Mouse (Mus musculus) neural tube, embryonic 15.5 days (tissue): ENCODE data around the gene Retreg2. TPM values are rescaled to one million over a fixed set of nuclear protein-coding genes. Genes with fewer than 3 reads are reported as not detected.

ENCODE experiments used
- ATAC-seq: fragments of 200-750 bp; cut with Nextera tagmentation; 2 replicates; pipeline ENCODE4 v1.8.0; 2017; ENCODE audit warnings: mild to moderate bottlenecking, moderate TSS enrichment, moderate library complexity; ENCODE audit not compliant: low FRiP score
- H3K27ac ChIP-seq: fragments of 300-500 bp; sonication (generic); replicated peaks from 2 replicates; pipeline ENCODE4 v1.5.1; 2015; ENCODE audit warnings: mild to moderate bottlenecking, inconsistent platforms
- H3K27me3 ChIP-seq: fragments of 300-500 bp; sonication (generic); replicated peaks from 2 replicates; pipeline ENCODE4 v1.6.1; 2015; ENCODE audit warnings: inconsistent platforms
- H3K36me3 ChIP-seq: fragments of 300-500 bp; sonication (generic); 2 replicates; pipeline ENCODE4 v1.6.1; 2015; ENCODE audit warnings: inconsistent platforms
- H3K4me1 ChIP-seq: fragments of 300-500 bp; sonication (generic); 2 replicates; pipeline ENCODE4 v1.6.1; 2015; ENCODE audit warnings: inconsistent platforms
- H3K4me2 ChIP-seq: fragments of 300-500 bp; sonication (generic); 2 replicates; pipeline ENCODE4 v1.6.1; 2015; ENCODE audit warnings: inconsistent platforms, mild to moderate bottlenecking, moderate library complexity
- H3K4me3 ChIP-seq: fragments of 300-500 bp; sonication (generic); replicated peaks from 2 replicates; pipeline ENCODE4 v1.5.1; 2015; ENCODE audit warnings: mild to moderate bottlenecking, inconsistent platforms
- H3K9ac ChIP-seq: fragments of 300-500 bp; sonication (generic); replicated peaks from 2 replicates; pipeline ENCODE4 v1.6.1; 2015; ENCODE audit warnings: mild to moderate bottlenecking, inconsistent platforms
- H3K9me3 ChIP-seq: fragments of 300-500 bp; sonication (generic); replicated peaks from 2 replicates; pipeline ENCODE4 v1.6.1; 2016; ENCODE audit warnings: inconsistent platforms
- WGBS: fragments of 180-500 bp; shearing (Covaris S2); methylation state at CpG from one replicate; pipeline ENCODE4 v1.1.7; 2015; ENCODE audit warnings: mixed read lengths; 5-methylcytosine and 5-hydroxymethylcytosine counted together
- polyA plus RNA-seq: library from polyadenylated mRNA; unstranded; fragments of >200 nt; fragmentation: Nextera tagmentation; extraction: Ambion mirVana; gene quantifications from 2 replicates; pipeline ENCODE4 v1.2.1, GENCODE M21; 2015

Gene Retreg2
- polyA plus RNA-seq, 1 experiment from 2014 or later, result 140 TPM

- Histone ChIP-seq H3K4me3 (peak overlapping the region; percentile 67), H3K9ac (peak overlapping the region; percentile 91), H3K36me3 (peaks cover 45% of the 10 kb centered on the region), H3K9me3 (no peaks in the 10 kb centered on the region), H3K4me1 (peaks cover 30% of the 10 kb centered on the region), H3K27me3 (no peaks in the 10 kb centered on the region), H3K4me2 (peak overlapping the region; percentile 97), H3K27ac (peak overlapping the region; percentile 91)
- under 1% methylated on average over 19 of the region's 19 CpGs for WGBS
- peak; percentile 45; the same call in 1 of the 2 replicates for ATAC-seq
Measured at GRCm38 (mm10) chr1:75192452-75192851, 49.9 kb downstream of the Retreg2 start.

Other genes with a start within 250 kb of the Retreg2 start
- 0.41 and 1.5 TPM in 2 replicates for gene Cryba2, start 249.6 kb upstream of the Retreg2 start, polyA plus RNA-seq
- gene Cfap65, start 207.2 kb upstream of the Retreg2 start, polyA plus RNA-seq, result 0.41 and 0.43 TPM in 2 replicates
- 0.84 and 3.0 TPM in 2 replicates for gene Ihh, start 191.1 kb upstream of the Retreg2 start, polyA plus RNA-seq
- gene Nhej1, start 17.6 kb upstream of the Retreg2 start, polyA plus RNA-seq, result 6.0 and 7.1 TPM in 2 replicates
- not detected in 2 replicates for gene Slc23a3, start 8.9 kb upstream of the Retreg2 start, polyA plus RNA-seq
- gene Cnppd1, start 67 bp upstream of the Retreg2 start, polyA plus RNA-seq, result 46.3 and 48.9 TPM in 2 replicates
- gene Zfand2b, start 25.9 kb downstream of the Retreg2 start, polyA plus RNA-seq, result 37.3 and 40.0 TPM in 2 replicates
- gene Abcb6, start 37.6 kb downstream of the Retreg2 start, polyA plus RNA-seq, result 54.0 and 54.9 TPM in 2 replicates
- gene Ankzf1, start 49.4 kb downstream of the Retreg2 start, polyA plus RNA-seq, result 24.9 and 25.1 TPM in 2 replicates
- gene Atg9a, start 49.4 kb downstream of the Retreg2 start, polyA plus RNA-seq, result 59.2 and 63.6 TPM in 2 replicates
- gene Glb1l, start 68.0 kb downstream of the Retreg2 start, polyA plus RNA-seq, result 16.2 and 17.5 TPM in 2 replicates
- 158 and 159 TPM in 2 replicates for gene Stk16, start 68.1 kb downstream of the Retreg2 start, polyA plus RNA-seq
- 44.6 and 81.9 TPM in 2 replicates for gene Tuba4a, start 77.1 kb downstream of the Retreg2 start, polyA plus RNA-seq
- 0.29 TPM in 1 of 2 replicates, not detected in the other for gene A630095N17Rik, start 89.3 kb downstream of the Retreg2 start, polyA plus RNA-seq
- 72.1 and 90.7 TPM in 2 replicates for gene Dnajb2, start 93.6 kb downstream of the Retreg2 start, polyA plus RNA-seq
- 25.6 and 32.4 TPM in 2 replicates for gene Ptprn, start 121.7 kb downstream of the Retreg2 start, polyA plus RNA-seq
- 241 and 302 TPM in 2 replicates for gene Resp18, start 135.6 kb downstream of the Retreg2 start, polyA plus RNA-seq
- gene Dnpep, start 175.2 kb downstream of the Retreg2 start, polyA plus RNA-seq, result 145 and 154 TPM in 2 replicates
- 10.9 and 16.0 TPM in 2 replicates for gene Des, start 217.6 kb downstream of the Retreg2 start, polyA plus RNA-seq
- gene Speg, start 232.5 kb downstream of the Retreg2 start, polyA plus RNA-seq, result 20.1 and 21.7 TPM in 2 replicates